In the genomic region with DNA sequence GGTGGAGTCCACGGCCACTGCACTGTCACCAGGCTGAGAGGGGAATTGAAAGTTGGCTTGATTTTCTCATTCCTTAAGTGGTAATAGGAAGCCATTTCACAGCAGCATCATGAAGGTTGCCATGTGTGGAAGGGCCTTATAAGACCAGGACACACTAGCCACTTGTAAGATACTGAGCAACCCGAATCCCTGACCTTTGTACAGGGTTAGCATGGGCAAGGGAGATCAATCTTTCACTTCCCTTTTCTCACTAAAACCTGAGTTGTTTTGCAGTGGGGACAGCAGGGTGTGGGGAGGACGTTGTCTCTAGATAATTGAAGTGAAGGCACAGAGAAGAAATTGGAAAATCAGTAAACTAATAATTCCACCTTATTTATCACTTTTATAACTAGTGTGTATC, we compare ENCODE assay signal across 1 mouse cellular context.
TF ChIP-seq lines count a peak whose summit lies in the region.

No protein-coding gene starts in this region.

TF ChIP-seq in CH12.LX, 34 proteins besides CTCF, POLR2A, EP300 and RAD21 (continued from another document):
- TF ChIP-seq BHLHE40 (IDR thresholded peaks at IDR 0.05; ENCODE audit: low read depth, low read length) = no peak; the same call in 1 of the 2 replicates
- no peak for TF ChIP-seq PAX5 (IDR thresholded peaks at IDR 0.05; ENCODE audit: low read length)
- TF ChIP-seq MAZ (IDR thresholded peaks at IDR 0.05; ENCODE audit: low read depth, low read length) = no peak; the same call in 1 of the 2 replicates
- no peak for TF ChIP-seq JUN (IDR thresholded peaks at IDR 0.05; ENCODE audit: insufficient read depth, low read depth, low read length)
- no peak for TF ChIP-seq MXI1 (IDR thresholded peaks at IDR 0.05; ENCODE audit: low read depth, low read length)
- no peak for TF ChIP-seq SIN3A (IDR thresholded peaks at IDR 0.05; ENCODE audit: low read length)
- TF ChIP-seq GABPA (IDR thresholded peaks at IDR 0.05; ENCODE audit: insufficient replicate concordance, low read depth, low read length) = no peak
- TF ChIP-seq POLR2AphosphoS2 (IDR thresholded peaks at IDR 0.05; ENCODE audit: low read depth, low read length) = no peak
- no peak for TF ChIP-seq ZKSCAN1 (IDR thresholded peaks at IDR 0.05; ENCODE audit: borderline replicate concordance, low read depth, low read length)
- no peak for TF ChIP-seq TBP (conservative IDR thresholded peaks at IDR 0.05; ENCODE audit: low read depth, low read length)
- no peak for TF ChIP-seq HCFC1 (IDR thresholded peaks at IDR 0.05; ENCODE audit: low read depth, low read length)
- TF ChIP-seq E2F4 (IDR thresholded peaks at IDR 0.05; ENCODE audit: insufficient replicate concordance, low read depth, low read length) = no peak
- TF ChIP-seq ETS1 (conservative IDR thresholded peaks at IDR 0.05; ENCODE audit: low read depth, low read length) = 0 out of 2 replicates have a peak, but pooled peaks have one; percentile 18
- TF ChIP-seq ZC3H11A (IDR thresholded peaks at IDR 0.05; ENCODE audit: low read depth, low read length) = no peak
- TF ChIP-seq MAX (IDR thresholded peaks at IDR 0.05; ENCODE audit: low read length) = no peak
- no peak for TF ChIP-seq UBTF (IDR thresholded peaks at IDR 0.05; ENCODE audit: low read depth, low read length)
- no peak for TF ChIP-seq KAT2A (IDR thresholded peaks at IDR 0.05; ENCODE audit: insufficient replicate concordance, low read length)
- TF ChIP-seq ZNF384 (IDR thresholded peaks at IDR 0.05; ENCODE audit: low read depth, low read length) = no peak
